Mouse (Mus musculus) cerebellum, adult 2 months (tissue): ENCODE measurements at regions not wholly inside any gene's neighbourhood (a gene's known extent, or its start where the extent isn't known, plus 50 kb on each side); places are given as distances from the start of the nearest gene placed in this dataset.

ENCODE experiments used
- CTCF ChIP-seq: fragments of 200-500 bp; IDR thresholded peaks from 2 replicates; pipeline ENCODE4 v1.5.1; 2011; ENCODE audit warnings: low read depth, mild to moderate bottlenecking, control low read depth, low read length, moderate library complexity, borderline replicate concordance; ENCODE audit not compliant: insufficient read depth
- POLR2A ChIP-seq: fragments of 200-500 bp; IDR thresholded peaks from 2 replicates; pipeline ENCODE4 v1.6.1; 2011; ENCODE audit warnings: low read length, control low read depth, borderline replicate concordance; ENCODE audit not compliant: insufficient read depth

DNA sequence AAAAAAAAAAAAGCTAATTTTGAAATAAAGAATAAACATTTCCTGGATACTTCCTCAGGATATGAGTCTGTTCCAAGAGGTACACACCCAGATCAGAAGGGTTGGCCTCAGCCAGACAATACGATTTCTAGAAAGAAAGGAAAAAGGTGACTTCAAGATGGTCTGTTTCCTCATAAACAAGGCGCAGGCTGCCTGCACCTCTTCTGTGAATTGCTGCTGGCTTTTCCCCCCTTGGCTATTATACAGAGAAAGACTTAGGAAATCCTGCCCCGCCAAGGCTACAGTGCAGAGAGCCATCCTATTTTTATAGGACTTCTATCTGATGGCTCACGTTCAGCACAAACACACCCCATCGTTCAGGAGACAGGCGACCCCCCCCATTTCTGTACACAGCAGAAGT is 204.8 kb upstream of the Mgmt start:
- TF ChIP-seq CTCF (no peak), POLR2A (no peak)
